Mouse (Mus musculus): ENCODE data around the gene Cnpy3.

DNA sequence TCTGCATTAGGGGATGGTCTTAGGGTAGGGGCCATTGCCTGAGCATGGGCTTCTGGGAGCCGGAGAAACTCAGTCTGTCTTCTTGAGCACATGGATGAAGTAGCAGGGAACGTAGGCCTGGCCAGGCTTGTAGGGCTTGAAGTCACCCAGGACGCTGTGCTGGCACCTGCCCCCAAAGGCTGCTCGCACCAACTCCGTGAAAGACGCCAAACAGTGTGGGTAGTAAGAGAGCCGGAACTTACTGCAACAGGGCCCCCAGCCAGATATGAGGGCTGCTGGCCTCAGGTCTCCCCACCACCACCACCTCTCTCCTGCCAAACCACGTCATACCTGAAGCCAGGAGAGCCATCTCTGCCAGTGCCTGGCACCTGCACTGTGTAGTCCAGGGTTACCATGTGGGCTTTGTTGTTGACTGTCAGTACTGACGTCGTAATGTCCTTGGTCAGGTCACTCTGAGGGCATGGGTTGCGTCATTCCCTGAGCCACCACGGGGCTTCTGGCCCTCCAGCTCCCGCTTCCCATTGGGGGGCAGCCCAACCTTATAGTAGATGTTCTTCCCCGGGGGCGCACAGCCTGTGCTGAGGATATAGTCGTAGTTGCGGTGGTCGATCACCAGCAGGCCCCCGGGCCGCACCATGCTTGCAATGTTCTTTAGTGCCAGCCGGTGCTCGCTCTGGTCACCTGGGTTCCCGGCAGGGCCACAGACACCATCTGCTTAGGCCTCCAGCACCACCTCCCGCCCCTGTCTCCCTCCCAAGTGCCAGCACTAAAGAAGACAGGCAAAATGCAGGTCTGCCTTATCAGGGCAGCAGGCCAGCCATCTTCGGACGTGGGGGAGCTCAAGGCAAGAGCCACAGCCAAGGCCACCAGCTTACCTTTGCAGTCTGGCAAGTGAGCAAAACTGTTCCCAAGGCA is 26.0 kb downstream of the Cnpy3 start:
- no peak for TF ChIP-seq GATA1 (IDR thresholded peaks at IDR 0.05; ENCODE audit: low read length)
- TF ChIP-seq TAL1 (IDR thresholded peaks at IDR 0.05; ENCODE audit: low read length) = no peak
